Mouse (Mus musculus) liver, embryonic 16.5 days (tissue): Measurements from ENCODE around the gene Sptan1. TPM values are rescaled to one million over a fixed set of nuclear protein-coding genes. Genes with fewer than 3 reads are reported as not detected.

Experiments
- ATAC-seq: fragments of 200-750 bp; cut with Nextera tagmentation; 2 replicates; pipeline ENCODE4 v1.8.0; 2017; ENCODE audit warnings: low read depth, mild to moderate bottlenecking, moderate number of reproducible peaks, moderate library complexity
- H3K27ac ChIP-seq: fragments of 300-500 bp; sonication (generic); 2 replicates; pipeline ENCODE4 v1.5.1; 2014; ENCODE audit warnings: mild to moderate bottlenecking, low read length
- H3K27me3 ChIP-seq: fragments of 300-500 bp; sonication (generic); 2 replicates; pipeline ENCODE4 v1.6.1; 2014; ENCODE audit warnings: low read depth, low read length, mixed read lengths; ENCODE audit not compliant: control insufficient read depth, insufficient read depth
- H3K36me3 ChIP-seq: fragments of 300-500 bp; sonication (generic); 2 replicates; pipeline ENCODE4 v1.6.1; 2014; ENCODE audit warnings: mild to moderate bottlenecking; ENCODE audit not compliant: control insufficient read depth, insufficient read depth
- H3K4me1 ChIP-seq: fragments of 300-500 bp; sonication (generic); 2 replicates; pipeline ENCODE4 v1.6.1; 2014; ENCODE audit warnings: low read depth, low read length, mixed read lengths; ENCODE audit not compliant: control insufficient read depth
- H3K4me2 ChIP-seq: fragments of 300-500 bp; sonication (generic); 2 replicates; pipeline ENCODE4 v1.6.1; 2014; ENCODE audit warnings: low read depth, low read length, mixed read lengths
- H3K4me3 ChIP-seq: fragments of 300-500 bp; sonication (generic); 2 replicates; pipeline ENCODE4 v1.5.1; 2014; ENCODE audit warnings: low read depth, mild to moderate bottlenecking, low read length
- H3K9ac ChIP-seq: fragments of 300-500 bp; sonication (generic); 2 replicates; pipeline ENCODE4 v1.6.1; 2014; ENCODE audit warnings: low read depth, low read length
- H3K9me3 ChIP-seq: fragments of 300-500 bp; sonication (generic); replicated peaks from 2 replicates; pipeline ENCODE4 v1.6.1; 2016; ENCODE audit warnings: low read length; ENCODE audit not compliant: control insufficient read depth
- WGBS: fragments of 180-500 bp; shearing (Covaris S2); extraction: QIAGEN DNeasy Blood & Tissue Kit; methylation state at CpG from one replicate; pipeline ENCODE4 v1.1.7; 2014; ENCODE audit not compliant: insufficient replicate concordance; 5-methylcytosine and 5-hydroxymethylcytosine counted together
- polyA plus RNA-seq: library from polyadenylated mRNA; unstranded; fragments of >200 nt; fragmentation: Nextera tagmentation; extraction: Ambion mirVana; gene quantifications from 2 replicates; pipeline ENCODE4 v1.2.1, GENCODE M21; 2015

The Sptan1 gene
- polyA plus RNA-seq, 1 experiment from 2014 or later: 19.7 TPM

DNA sequence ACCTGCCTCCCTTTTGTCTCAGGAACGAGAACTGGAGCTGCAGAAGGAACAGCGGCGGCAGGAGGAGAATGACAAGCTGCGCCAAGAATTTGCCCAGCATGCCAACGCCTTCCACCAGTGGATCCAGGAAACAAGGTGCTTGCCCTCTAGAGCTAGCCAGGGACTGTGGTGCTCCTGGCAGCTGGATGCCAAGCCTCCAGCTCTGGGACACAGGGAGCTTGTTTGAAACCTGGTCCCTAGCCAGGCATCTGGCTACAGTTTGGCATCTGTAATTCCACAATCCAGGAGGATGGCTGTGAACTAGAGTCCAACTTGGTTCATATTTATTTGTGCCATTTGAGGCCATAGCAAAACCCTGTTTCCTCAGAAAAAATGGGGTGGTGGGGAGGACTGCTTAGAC is 61.6 kb downstream of the Sptan1 start:
- Histone ChIP-seq H3K9me3 (no peaks in the 10 kb centered on the region), H3K4me2 (no peak overlapping the region), H3K9ac (no peak overlapping the region), H3K4me3 (no peak overlapping the region), H3K27ac (no peak overlapping the region), H3K36me3 (peaks cover 11% of the 10 kb centered on the region), H3K4me1 (no peaks in the 10 kb centered on the region), H3K27me3 (no peaks in the 10 kb centered on the region)
- ATAC-seq: no peak
- WGBS: 86% methylated on average over 5 of the region's 5 CpGs

DNA sequence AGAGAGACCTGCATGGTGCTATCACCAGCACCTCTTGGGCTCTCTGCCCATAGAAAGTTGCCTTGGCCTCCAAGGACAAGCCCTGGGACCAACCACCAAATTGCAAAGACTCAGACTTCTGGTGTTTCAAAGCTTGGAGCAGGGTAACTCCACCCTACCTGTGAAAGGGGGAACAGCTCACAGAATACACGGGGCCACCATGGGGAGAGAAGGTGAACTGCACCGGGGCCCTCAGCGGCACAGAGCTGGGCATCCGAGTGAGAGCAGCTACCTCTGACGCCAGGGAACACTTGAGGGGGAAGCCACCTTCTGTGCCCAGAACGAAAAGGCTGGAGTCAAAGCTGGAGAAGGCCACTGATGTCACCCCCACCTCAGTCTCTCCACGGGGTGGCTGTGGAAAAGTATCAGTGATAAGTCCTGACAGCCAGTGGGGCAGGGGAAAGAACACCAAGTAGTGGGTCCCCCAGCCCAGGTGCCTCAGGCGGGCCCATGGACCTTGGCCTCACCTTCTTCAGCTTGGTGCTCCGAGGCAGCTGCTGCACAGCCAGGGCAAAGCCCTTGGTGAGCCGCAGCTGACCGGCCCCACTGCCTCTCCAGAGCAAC is 67.0 kb downstream of the Sptan1 start:
- Histone ChIP-seq H3K9me3 (no peaks in the 10 kb centered on the region), H3K9ac (no peak overlapping the region), H3K27ac (no peak overlapping the region), H3K36me3 (peaks cover 3% of the 10 kb centered on the region; the same call in 1 of the 2 replicates), H3K4me3 (no peak overlapping the region), H3K27me3 (no peaks in the 10 kb centered on the region), H3K4me1 (no peaks in the 10 kb centered on the region), H3K4me2 (no peak overlapping the region)
- WGBS: 57% methylated on average over 11 of the region's 11 CpGs
- no peak for ATAC-seq

DNA sequence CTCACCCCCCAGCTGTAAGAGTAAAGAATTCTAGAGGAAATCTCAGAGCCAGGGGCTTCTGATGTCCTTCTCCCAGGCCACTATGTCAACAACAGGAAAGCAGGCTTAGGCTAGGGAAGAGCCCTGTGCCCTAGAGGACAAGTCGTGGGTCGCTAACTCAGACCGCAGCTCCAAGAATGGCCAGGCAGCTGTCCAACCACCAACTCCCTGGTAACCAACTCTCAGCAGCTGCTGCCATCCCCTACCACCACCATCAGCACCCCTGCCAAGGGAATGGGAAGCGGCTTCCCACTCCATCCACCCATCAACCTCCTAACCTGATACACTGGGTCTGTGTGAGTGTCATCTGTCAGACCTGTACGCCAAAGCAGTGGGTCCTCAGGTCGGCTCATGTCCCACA is 67.6 kb downstream of the Sptan1 start:
- Histone ChIP-seq H3K9ac (no peak overlapping the region), H3K27ac (no peak overlapping the region), H3K4me1 (no peaks in the 10 kb centered on the region), H3K4me2 (no peak overlapping the region), H3K9me3 (no peaks in the 10 kb centered on the region), H3K27me3 (no peaks in the 10 kb centered on the region), H3K36me3 (peaks cover 3% of the 10 kb centered on the region; the same call in 1 of the 2 replicates), H3K4me3 (no peak overlapping the region)
- no peak for ATAC-seq
- WGBS: 73% methylated on average over 6 of the region's 6 CpGs

- Histone ChIP-seq H3K4me1 (peaks cover 5% of the 10 kb centered on the region), H3K9me3 (no peaks in the 10 kb centered on the region), H3K4me2 (no peak overlapping the region), H3K36me3 (no peaks in the 10 kb centered on the region), H3K27me3 (no peaks in the 10 kb centered on the region), H3K27ac (no peak overlapping the region), H3K4me3 (no peak overlapping the region), H3K9ac (no peak overlapping the region)
- ATAC-seq: no peak
- 57% methylated on average over 2 of the region's 2 CpGs for WGBS
These were observed 72.4 kb downstream of the Sptan1 start for GRCm38 (mm10) chr2:30037762-30038161.

DNA sequence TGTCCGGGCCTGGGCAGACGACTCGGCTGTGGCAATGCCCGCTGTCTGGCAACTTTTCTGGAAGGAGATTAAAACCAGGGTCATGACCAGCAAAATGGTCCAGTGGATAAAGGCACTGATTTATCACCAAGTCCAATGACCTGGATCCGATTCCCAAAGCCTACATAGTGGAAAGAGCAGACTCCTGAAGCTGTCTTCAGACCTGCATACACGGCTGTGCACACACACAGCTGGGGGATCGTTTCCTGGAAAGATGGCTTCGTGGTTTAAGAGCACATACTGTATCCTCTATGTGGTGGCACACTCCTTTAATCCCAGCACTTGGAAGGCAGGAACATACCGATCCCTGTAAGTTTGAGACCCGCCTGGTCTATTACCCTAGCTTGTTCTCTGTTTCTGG is 73.0 kb downstream of the Sptan1 start:
- Histone ChIP-seq H3K9me3 (no peaks in the 10 kb centered on the region), H3K4me1 (peaks cover 6% of the 10 kb centered on the region), H3K4me2 (no peak overlapping the region), H3K4me3 (no peak overlapping the region), H3K36me3 (no peaks in the 10 kb centered on the region), H3K27ac (no peak overlapping the region), H3K9ac (no peak overlapping the region), H3K27me3 (no peaks in the 10 kb centered on the region)
- no peak for ATAC-seq
- WGBS: 79% methylated on average over 10 of the region's 10 CpGs

DNA sequence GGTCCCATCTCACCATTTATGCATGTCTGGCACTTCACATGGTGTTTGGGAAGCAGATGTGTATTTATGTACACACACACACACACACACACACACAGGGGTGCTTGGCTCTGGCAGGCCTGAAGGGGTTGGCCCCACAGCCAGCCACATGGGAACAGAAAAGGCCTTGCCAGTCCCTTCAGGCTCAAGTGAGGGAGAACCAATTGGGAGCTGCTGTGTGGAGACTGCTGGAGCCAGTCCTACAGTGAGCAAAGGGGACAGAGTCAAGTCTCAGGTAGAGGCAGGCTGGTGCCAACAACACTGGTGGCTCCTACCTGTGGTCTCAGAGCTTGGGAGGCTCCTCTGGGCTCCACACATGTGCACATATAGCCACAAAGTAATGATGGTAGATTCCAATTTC is 74.3 kb downstream of the Sptan1 start:
- H3K4me1 ChIP-seq: peaks cover 6% of the 10 kb centered on the region
- H3K4me2 ChIP-seq: no peak overlapping the region
- H3K4me3 ChIP-seq: no peak overlapping the region
- H3K9ac ChIP-seq: no peak overlapping the region
- H3K9me3 ChIP-seq: no peaks in the 10 kb centered on the region
- no peaks in the 10 kb centered on the region for H3K27me3 ChIP-seq
- H3K27ac ChIP-seq: no peak overlapping the region
- H3K36me3 ChIP-seq: no peaks in the 10 kb centered on the region
- ATAC-seq: no peak

DNA sequence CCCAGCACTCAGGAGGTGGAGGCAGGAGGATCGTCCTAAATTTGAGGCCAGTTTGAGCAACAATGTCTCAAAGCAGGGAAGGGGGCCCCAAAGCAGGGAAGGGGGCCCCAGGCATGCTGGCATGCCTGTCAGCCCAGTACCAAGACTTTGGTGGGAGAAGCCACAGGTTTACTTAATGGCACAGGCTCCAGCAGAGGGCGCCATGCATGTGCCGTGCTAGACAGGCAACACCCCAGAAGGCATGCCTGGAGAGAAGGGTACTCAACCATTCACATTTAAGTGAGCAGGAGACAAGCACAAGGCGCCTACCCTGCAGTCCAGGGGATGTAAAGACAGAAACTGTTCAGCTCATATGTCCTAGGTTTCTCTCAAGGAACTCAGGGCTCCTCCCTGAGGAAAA is 77.1 kb downstream of the Sptan1 start:
- Histone ChIP-seq H3K4me3 (no peak overlapping the region), H3K4me2 (no peak overlapping the region), H3K27me3 (no peaks in the 10 kb centered on the region), H3K4me1 (peaks cover 6% of the 10 kb centered on the region), H3K36me3 (no peaks in the 10 kb centered on the region), H3K27ac (no peak overlapping the region), H3K9me3 (no peaks in the 10 kb centered on the region), H3K9ac (no peak overlapping the region)
- 3% methylated on average over 4 of the region's 4 CpGs for WGBS
- ATAC-seq: no peak

DNA sequence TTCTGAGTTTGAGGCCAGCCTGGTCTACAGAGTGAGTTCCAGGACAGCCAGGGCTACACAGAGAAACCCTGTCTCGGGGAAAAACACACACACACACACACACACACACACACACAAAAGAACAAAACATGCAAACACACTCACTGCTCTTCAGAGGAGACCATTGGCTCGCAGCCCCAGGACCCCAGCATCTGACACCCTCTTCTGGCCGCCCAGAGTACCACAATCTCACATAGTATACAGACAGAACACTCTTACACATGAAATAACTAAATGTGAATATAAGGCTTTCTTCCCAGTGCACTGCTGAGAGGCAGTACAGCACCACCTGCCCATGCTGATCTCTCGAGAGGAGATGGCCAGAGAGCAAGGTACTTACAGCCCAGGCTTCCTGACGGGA is 79.2 kb downstream of the Sptan1 start:
- 69% methylated on average over 5 of the region's 5 CpGs for WGBS
- H3K4me1 ChIP-seq: peaks cover 15% of the 10 kb centered on the region

GRCm38 (mm10) chr2:30047127-30047526 is 81.8 kb downstream of the Sptan1 start:
- no peak overlapping the region for H3K4me3 ChIP-seq
- H3K9me3 ChIP-seq: no peaks in the 10 kb centered on the region
- H3K4me2 ChIP-seq: no peak overlapping the region
- H3K9ac ChIP-seq: no peak overlapping the region
- H3K4me1 ChIP-seq: peaks cover 14% of the 10 kb centered on the region
- H3K36me3 ChIP-seq: no peaks in the 10 kb centered on the region
- no peak for ATAC-seq
- H3K27ac ChIP-seq: no peak overlapping the region
- WGBS: 88% methylated on average over 6 of the region's 6 CpGs
- H3K27me3 ChIP-seq: no peaks in the 10 kb centered on the region

More for the DNA sequence above, 79.2 kb downstream of the Sptan1 start:
- no peak overlapping the region for H3K9ac ChIP-seq
- no peaks in the 10 kb centered on the region for H3K36me3 ChIP-seq
- H3K27ac ChIP-seq: no peak overlapping the region
- H3K9me3 ChIP-seq: no peaks in the 10 kb centered on the region
- no peak for ATAC-seq
- no peak overlapping the region for H3K4me2 ChIP-seq
- no peak overlapping the region for H3K4me3 ChIP-seq
- no peaks in the 10 kb centered on the region for H3K27me3 ChIP-seq
